Mouse (Mus musculus) limb, embryonic 15.5 days (tissue): Measurements from ENCODE around the gene Tmem82. TPM values are rescaled to one million over a fixed set of nuclear protein-coding genes. Genes with fewer than 3 reads are reported as not detected.

Source experiments
- ATAC-seq: fragments of 200-750 bp; cut with Nextera tagmentation; 2 replicates; pipeline ENCODE4 v1.8.0; 2017; ENCODE audit warnings: low read depth, moderate TSS enrichment; ENCODE audit not compliant: insufficient number of reproducible peaks, low FRiP score, low TSS enrichment
- H3K27ac ChIP-seq: fragments of 300-500 bp; sonication (generic); 2 replicates; pipeline ENCODE4 v1.5.1; 2015; ENCODE audit warnings: moderate library complexity, mild to moderate bottlenecking, inconsistent platforms
- H3K27me3 ChIP-seq: fragments of 300-500 bp; sonication (generic); 2 replicates; pipeline ENCODE4 v1.6.1; 2015; ENCODE audit warnings: inconsistent platforms
- H3K36me3 ChIP-seq: fragments of 300-500 bp; sonication (generic); 2 replicates; pipeline ENCODE4 v1.6.1; 2015; ENCODE audit warnings: inconsistent platforms
- H3K4me1 ChIP-seq: fragments of 300-500 bp; sonication (generic); 2 replicates; pipeline ENCODE4 v1.6.1; 2015; ENCODE audit warnings: inconsistent platforms
- H3K4me2 ChIP-seq: fragments of 300-500 bp; sonication (generic); 2 replicates; pipeline ENCODE4 v1.6.1; 2015; ENCODE audit warnings: mild to moderate bottlenecking, inconsistent platforms
- H3K4me3 ChIP-seq: fragments of 300-500 bp; sonication (generic); 2 replicates; pipeline ENCODE4 v1.5.1; 2015; ENCODE audit warnings: mild to moderate bottlenecking, inconsistent platforms
- H3K9ac ChIP-seq: fragments of 300-500 bp; sonication (generic); 2 replicates; pipeline ENCODE4 v1.6.1; 2015; ENCODE audit warnings: inconsistent platforms
- H3K9me3 ChIP-seq: fragments of 300-500 bp; sonication (generic); 2 replicates; pipeline ENCODE4 v1.6.1; 2016; ENCODE audit warnings: inconsistent platforms
- WGBS: fragments of 180-500 bp; shearing (Covaris S2); methylation state at CpG from one replicate; pipeline ENCODE4 v1.1.7; 2015; 5-methylcytosine and 5-hydroxymethylcytosine counted together
- polyA plus RNA-seq: library from polyadenylated mRNA; unstranded; fragments of >200 nt; fragmentation: Nextera tagmentation; extraction: Ambion mirVana; gene quantifications from 2 replicates; pipeline ENCODE4 v1.2.1, GENCODE M21; 2015

Gene Tmem82
- polyA plus RNA-seq, 1 experiment from 2014 or later = 0.20 TPM

DNA sequence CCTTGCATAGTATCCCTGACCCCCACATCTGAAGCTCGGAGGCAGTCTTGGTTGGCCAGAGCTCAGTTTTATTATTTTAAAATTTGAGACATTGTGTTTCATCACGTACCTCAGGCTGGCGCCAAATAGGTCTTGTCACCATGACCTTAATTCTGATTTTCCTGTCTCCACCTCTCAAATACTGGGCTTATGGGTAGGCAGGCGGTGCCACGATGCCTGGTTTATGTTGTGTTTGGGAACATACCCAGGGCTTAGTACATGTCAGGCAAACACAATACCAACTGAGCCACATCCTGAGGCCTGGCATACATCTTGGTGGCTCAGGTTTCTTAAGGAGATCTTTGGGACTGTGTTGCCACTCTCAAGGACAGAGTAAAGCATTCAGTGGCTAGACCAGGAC, 4.1 kb upstream of the Tmem82 start:
- Histone ChIP-seq H3K9me3 (no peaks in the 10 kb centered on the region), H3K9ac (no peak overlapping the region), H3K27ac (no peak overlapping the region), H3K4me1 (peaks cover 14% of the 10 kb centered on the region), H3K27me3 (no peaks in the 10 kb centered on the region), H3K36me3 (peaks cover 25% of the 10 kb centered on the region), H3K4me3 (no peak overlapping the region), H3K4me2 (no peak overlapping the region)
- WGBS = 76% methylated on average over 5 of the region's 5 CpGs
- no peak for ATAC-seq

DNA sequence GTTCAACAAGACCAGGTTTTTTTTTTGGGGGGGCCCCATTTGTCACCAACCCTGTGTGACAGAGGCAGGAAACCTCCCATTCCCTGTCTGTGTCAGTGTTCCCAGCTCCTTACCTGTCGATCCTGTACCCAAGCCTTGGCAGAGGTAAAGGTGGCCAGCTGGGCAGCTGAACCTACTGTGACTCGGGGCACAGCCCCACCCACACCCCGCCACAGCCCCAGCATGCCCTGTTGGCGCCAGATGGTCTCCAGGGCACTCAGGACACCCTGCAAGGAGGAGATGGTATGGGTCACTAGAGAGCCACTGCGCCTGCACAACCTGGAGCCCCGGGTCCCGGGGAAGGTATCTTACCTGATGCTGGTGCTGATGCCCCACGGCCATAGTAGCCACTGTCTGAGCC, 3.7 kb upstream of the Tmem82 start:
- Histone ChIP-seq H3K9ac (no peak overlapping the region), H3K4me1 (peaks cover 18% of the 10 kb centered on the region), H3K27ac (no peak overlapping the region), H3K27me3 (no peaks in the 10 kb centered on the region), H3K9me3 (no peaks in the 10 kb centered on the region), H3K36me3 (peaks cover 20% of the 10 kb centered on the region), H3K4me3 (no peak overlapping the region), H3K4me2 (no peak overlapping the region)
- no peak for ATAC-seq
- 77% methylated on average over 8 of the region's 8 CpGs for WGBS

DNA sequence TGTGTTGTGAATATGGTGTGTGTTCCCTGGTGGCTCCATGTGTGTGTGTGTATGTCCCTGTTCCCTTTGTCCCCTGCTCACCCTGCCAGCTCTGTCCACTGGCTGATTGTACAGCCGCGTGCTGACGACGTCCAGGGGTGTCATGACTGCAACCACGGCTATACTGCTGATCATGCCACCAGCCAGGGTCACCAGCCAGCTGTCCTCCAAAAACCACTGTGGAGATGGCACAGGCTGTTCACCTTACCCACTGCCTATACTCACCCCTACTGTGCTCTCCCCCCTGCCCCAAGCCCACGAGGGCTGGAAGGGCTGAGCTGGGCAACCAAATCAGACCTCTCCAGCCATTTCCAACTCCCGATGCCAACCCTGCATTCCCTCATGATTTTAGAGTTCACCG, 2.9 kb upstream of the Tmem82 start:
- Histone ChIP-seq H3K4me2 (no peak overlapping the region), H3K27ac (no peak overlapping the region), H3K4me1 (peaks cover 19% of the 10 kb centered on the region), H3K36me3 (peaks cover 14% of the 10 kb centered on the region), H3K4me3 (no peak overlapping the region), H3K9ac (no peak overlapping the region), H3K9me3 (no peaks in the 10 kb centered on the region), H3K27me3 (no peaks in the 10 kb centered on the region)
- ATAC-seq = no peak
- WGBS = 79% methylated on average over 8 of the region's 8 CpGs

- Histone ChIP-seq H3K9ac (no peak overlapping the region), H3K4me3 (no peak overlapping the region), H3K4me1 (peaks cover 19% of the 10 kb centered on the region), H3K27ac (no peak overlapping the region), H3K4me2 (no peak overlapping the region), H3K9me3 (no peaks in the 10 kb centered on the region), H3K36me3 (no peaks in the 10 kb centered on the region), H3K27me3 (no peaks in the 10 kb centered on the region)
- 86% methylated on average over 9 of the region's 9 CpGs for WGBS
- no peak for ATAC-seq
These were observed 958 bp upstream of the Tmem82 start for GRCm38 (mm10) chr4:141619299-141619883.

- no peak for ATAC-seq
- Histone ChIP-seq H3K4me1 (peaks cover 13% of the 10 kb centered on the region), H3K4me2 (peak overlapping the region; percentile 47), H3K4me3 (peak overlapping the region; percentile 25), H3K9ac (0 out of 2 replicates have a peak overlapping the region, but pooled peaks have one; percentile 14), H3K9me3 (no peaks in the 10 kb centered on the region), H3K36me3 (no peaks in the 10 kb centered on the region), H3K27me3 (no peaks in the 10 kb centered on the region), H3K27ac (no peak overlapping the region)
- 11% methylated on average over 22 of the region's 22 CpGs for WGBS
These were observed 419 bp downstream of the Tmem82 start for GRCm38 (mm10) chr4:141617863-141618564.

- peak overlapping the region; percentile 47 for H3K4me2 ChIP-seq
- H3K27me3 ChIP-seq = no peaks in the 10 kb centered on the region
- no peaks in the 10 kb centered on the region for H3K9me3 ChIP-seq
- WGBS = 7% methylated on average over 20 of the region's 20 CpGs
- peaks cover 13% of the 10 kb centered on the region for H3K4me1 ChIP-seq
- 0 out of 2 replicates have a peak overlapping the region, but pooled peaks have one; percentile 14 for H3K9ac ChIP-seq
- no peaks in the 10 kb centered on the region for H3K36me3 ChIP-seq
- ATAC-seq = no peak
- H3K27ac ChIP-seq = no peak overlapping the region
- peak overlapping the region; percentile 25 for H3K4me3 ChIP-seq
These were observed 1.1 kb downstream of the Tmem82 start for GRCm38 (mm10) chr4:141617299-141617698.

DNA sequence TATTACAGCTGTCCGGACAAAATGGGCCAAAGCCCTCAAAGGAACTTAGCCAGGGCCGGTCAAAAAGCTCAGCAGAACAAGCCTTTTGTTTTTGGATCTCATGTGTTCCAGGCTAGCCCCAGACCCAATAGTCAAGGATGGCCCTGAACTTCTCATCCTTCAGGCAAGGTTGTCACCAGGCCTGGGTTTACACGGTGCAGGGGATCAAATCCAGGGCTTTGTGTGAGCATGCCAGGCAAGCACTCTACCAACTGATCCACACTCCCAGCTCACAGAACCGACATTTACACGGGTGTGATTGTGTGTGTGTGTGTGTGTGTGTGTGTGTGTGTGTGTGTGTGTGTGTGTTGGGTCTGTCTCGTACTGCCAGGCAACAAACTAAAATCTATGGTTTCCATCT, 1.6 kb downstream of the Tmem82 start:
- no peaks in the 10 kb centered on the region for H3K9me3 ChIP-seq
- no peak overlapping the region for H3K9ac ChIP-seq
- H3K4me1 ChIP-seq = peaks cover 17% of the 10 kb centered on the region
- H3K4me3 ChIP-seq = no peak overlapping the region
- no peak overlapping the region for H3K27ac ChIP-seq
- H3K36me3 ChIP-seq = no peaks in the 10 kb centered on the region
- H3K4me2 ChIP-seq = no peak overlapping the region
- no peaks in the 10 kb centered on the region for H3K27me3 ChIP-seq
- no peak for ATAC-seq
- WGBS = 72% methylated on average over 6 of the region's 6 CpGs

DNA sequence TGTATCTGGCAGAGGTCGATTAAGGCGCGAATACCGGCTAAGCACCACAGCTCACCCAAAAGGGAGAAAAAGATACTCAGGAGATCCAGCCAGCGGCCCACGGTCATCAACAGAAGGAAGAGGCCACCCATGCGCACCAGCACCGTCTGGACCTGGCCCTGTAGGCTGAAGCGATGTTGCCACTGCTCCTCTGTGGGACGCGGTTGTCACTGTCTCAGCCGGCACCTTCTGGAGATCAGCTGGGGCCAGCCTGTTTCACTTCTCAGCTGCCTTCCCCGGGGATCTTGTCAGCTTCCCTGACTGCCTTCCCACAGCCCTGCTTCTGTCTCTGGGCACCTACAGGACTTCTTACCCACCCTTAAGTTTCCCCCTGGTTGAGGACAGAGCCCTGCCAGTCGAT, 3.5 kb downstream of the Tmem82 start:
- no peak overlapping the region for H3K4me2 ChIP-seq
- H3K9ac ChIP-seq = no peak overlapping the region
- 82% methylated on average over 14 of the region's 14 CpGs for WGBS
- no peaks in the 10 kb centered on the region for H3K36me3 ChIP-seq
- peaks cover 20% of the 10 kb centered on the region for H3K4me1 ChIP-seq
- H3K27ac ChIP-seq = no peak overlapping the region
- no peaks in the 10 kb centered on the region for H3K9me3 ChIP-seq
- no peak overlapping the region for H3K4me3 ChIP-seq
- no peak for ATAC-seq
- H3K27me3 ChIP-seq = no peaks in the 10 kb centered on the region

GRCm38 (mm10) chr4:141609538-141609937, 8.9 kb downstream of the Tmem82 start:
- Histone ChIP-seq H3K9ac (no peak overlapping the region), H3K4me1 (peaks cover 13% of the 10 kb centered on the region), H3K4me2 (no peak overlapping the region), H3K4me3 (no peak overlapping the region), H3K9me3 (no peaks in the 10 kb centered on the region), H3K27ac (peak overlapping the region; percentile 35; the same call in 1 of the 2 replicates), H3K27me3 (no peaks in the 10 kb centered on the region), H3K36me3 (no peaks in the 10 kb centered on the region)
- ATAC-seq = no peak
- WGBS = 51% methylated on average over 6 of the region's 6 CpGs

GRCm38 (mm10) chr4:141605861-141606260, 12.6 kb downstream of the Tmem82 start, which contains the start of gene Fblim1:
Gene Fblim1 (minus strand): TSS chr4:141606096.
- Histone ChIP-seq H3K27ac (no peak within 1 kb of the TSS), H3K27me3 (no peaks in the 10 kb centered on the region), H3K4me3 (no peak within 1 kb of the TSS), H3K36me3 (no peaks in the 10 kb centered on the region), H3K9ac (no peak within 1 kb of the TSS), H3K9me3 (no peaks in the 10 kb centered on the region), H3K4me2 (no peak within 1 kb of the TSS), H3K4me1 (peaks cover 20% of the 10 kb centered on the region)
- 80% methylated on average over 11 of the region's 11 CpGs for WGBS
- ATAC-seq = no peak

GRCm38 (mm10) chr4:141605421-141605820, 13.0 kb downstream of the Tmem82 start:
- ATAC-seq = no peak
- Histone ChIP-seq H3K27ac (no peak overlapping the region), H3K27me3 (no peaks in the 10 kb centered on the region), H3K4me1 (peaks cover 23% of the 10 kb centered on the region), H3K9ac (no peak overlapping the region), H3K4me2 (no peak overlapping the region), H3K9me3 (no peaks in the 10 kb centered on the region), H3K36me3 (no peaks in the 10 kb centered on the region), H3K4me3 (no peak overlapping the region)
- WGBS = 83% methylated on average over 5 of the region's 5 CpGs

DNA sequence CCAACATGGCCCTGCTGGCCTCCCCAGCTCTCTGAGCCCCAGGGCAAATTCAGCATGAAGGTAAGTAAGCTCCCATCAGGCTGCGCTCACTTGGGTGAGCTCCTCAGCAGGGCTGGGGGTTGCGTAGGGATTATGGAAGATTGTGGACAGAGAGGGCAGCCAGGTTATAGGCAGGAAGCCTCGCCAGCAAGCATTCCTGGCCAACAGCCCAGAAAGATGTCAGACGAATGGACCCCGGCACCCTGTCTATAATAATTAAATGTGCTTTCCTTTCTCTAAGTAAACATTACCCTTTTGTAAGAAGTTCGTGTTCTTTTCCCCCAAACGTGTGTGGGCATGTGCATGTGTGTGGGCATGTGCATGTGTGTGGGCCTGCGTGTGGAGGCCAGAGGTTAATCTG, 13.9 kb downstream of the Tmem82 start:
- Histone ChIP-seq H3K4me1 (peaks cover 24% of the 10 kb centered on the region), H3K36me3 (no peaks in the 10 kb centered on the region), H3K4me2 (no peak overlapping the region), H3K27me3 (no peaks in the 10 kb centered on the region), H3K4me3 (no peak overlapping the region), H3K9me3 (no peaks in the 10 kb centered on the region), H3K9ac (no peak overlapping the region), H3K27ac (peak overlapping the region; percentile 12; the same call in 1 of the 2 replicates)
- WGBS = 36% methylated on average over 8 of the region's 8 CpGs
- no peak for ATAC-seq
